Mouse (Mus musculus): Measurements from ENCODE around the gene Dnah2. TPM values are rescaled to one million over a fixed set of nuclear protein-coding genes. Genes with fewer than 3 reads are reported as not detected.

Dnah2 gene
- total and polyA plus RNA-seq, 3 experiments: 0.04 to 0.07 TPM; not detected in 1

GRCm38 (mm10) chr11:69457006-69457579, 91.8 kb downstream of the Dnah2 start:
- DNase-seq (ENCODE audit: low read depth, low spot score): no peak
- Histone ChIP-seq H3K4me3 (ENCODE audit: control insufficient read depth in 1 of 2, insufficient read depth in 1 of 2, low read depth in 2 of 2, low read length in 2 of 2) (no peak overlapping the region), H3K9me3 (replicated peaks; ENCODE audit: insufficient read depth, low read length) (no peaks in the 10 kb centered on the region), H3K36me3 (ENCODE audit: control insufficient read depth in 1 of 2, insufficient read depth in 2 of 2, low read length in 2 of 2) (no peaks in the 10 kb centered on the region), H3K27ac (ENCODE audit: control insufficient read depth, low read depth, low read length) (no peak overlapping the region), H3K4me1 (ENCODE audit: control insufficient read depth in 1 of 2, insufficient read depth in 2 of 2, low read length in 2 of 2) (no peaks in the 10 kb centered on the region), H3K79me2 (ENCODE audit: control insufficient read depth, insufficient read depth, low read length, poor library complexity) (no peaks in the 10 kb centered on the region), H3K9ac (ENCODE audit: control insufficient read depth, low read depth, low read length, poor library complexity, severe bottlenecking) (no peak overlapping the region), H3K27me3 (ENCODE audit: control insufficient read depth in 1 of 2, insufficient read depth in 2 of 2, low read length in 2 of 2) (peaks cover 5 to 20% of the 10 kb centered on the region in 2 experiments)
- TF ChIP-seq TAL1 (IDR thresholded peaks at IDR 0.05; ENCODE audit: low read length): no peak
- no peak for TF ChIP-seq RAD21 (IDR thresholded peaks at IDR 0.05; ENCODE audit: low read depth, low read length)
- no peak for TF ChIP-seq TBP (IDR thresholded peaks at IDR 0.05; ENCODE audit: low read depth, low read length)
- no peak for TF ChIP-seq MAZ (IDR thresholded peaks at IDR 0.05; ENCODE audit: low read depth, low read length)
- TF ChIP-seq MAX (IDR thresholded peaks at IDR 0.05; ENCODE audit: low read length): no peak
- no peak for TF ChIP-seq POLR2AphosphoS5 (IDR thresholded peaks at IDR 0.05; ENCODE audit: borderline replicate concordance, low read depth, low read length)

- no peak overlapping the region for H3K4me3 ChIP-seq (ENCODE audit: control insufficient read depth in 1 of 2, insufficient read depth in 1 of 2, low read depth in 2 of 2, low read length in 2 of 2)
- no peak for DNase-seq (ENCODE audit: low read depth, low spot score)
- peaks cover 7 to 10% of the 10 kb centered on the region in 2 experiments for H3K27me3 ChIP-seq (ENCODE audit: control insufficient read depth in 1 of 2, insufficient read depth in 2 of 2, low read length in 2 of 2)
- H3K9ac ChIP-seq (ENCODE audit: control insufficient read depth, low read depth, low read length, poor library complexity, severe bottlenecking): no peak overlapping the region
- no peaks in the 10 kb centered on the region for H3K4me1 ChIP-seq (ENCODE audit: control insufficient read depth in 1 of 2, insufficient read depth in 2 of 2, low read length in 2 of 2)
- H3K9me3 ChIP-seq (replicated peaks; ENCODE audit: insufficient read depth, low read length): no peaks in the 10 kb centered on the region
- no peaks in the 10 kb centered on the region for H3K79me2 ChIP-seq (ENCODE audit: control insufficient read depth, insufficient read depth, low read length, poor library complexity)
- no peaks in the 10 kb centered on the region for H3K36me3 ChIP-seq (ENCODE audit: control insufficient read depth in 1 of 2, insufficient read depth in 2 of 2, low read length in 2 of 2)
- no peak overlapping the region for H3K27ac ChIP-seq (ENCODE audit: control insufficient read depth, low read depth, low read length)
- TF ChIP-seq GATA1 (IDR thresholded peaks at IDR 0.05; ENCODE audit: low read depth, low read length) (no peak), JUND (IDR thresholded peaks at IDR 0.05; ENCODE audit: low read depth, low read length) (no peak), BHLHE40 (IDR thresholded peaks at IDR 0.05; ENCODE audit: borderline replicate concordance, low read depth, low read length) (no peak), ZKSCAN1 (IDR thresholded peaks at IDR 0.05; ENCODE audit: low read depth, low read length) (no peak), E2F4 (IDR thresholded peaks at IDR 0.05; ENCODE audit: borderline replicate concordance, low read depth, low read length) (no peak), NRF1 (IDR thresholded peaks at IDR 0.05; ENCODE audit: insufficient read depth, low read depth, low read length, poor library complexity, severe bottlenecking) (no peak), POLR2A (IDR thresholded peaks at IDR 0.05; ENCODE audit: control insufficient read depth in 1 of 2, insufficient read depth in 1 of 2, low read depth in 1 of 2, low read length in 2 of 2, poor library complexity in 1 of 2) (no peak), CTCF (IDR thresholded peaks at IDR 0.05 in 2 of 3, conservative IDR thresholded peaks at IDR 0.05 in 1 of 3; ENCODE audit: control insufficient read depth in 1 of 3, insufficient read depth in 1 of 3, low read depth in 2 of 3, low read length in 3 of 3, poor library complexity in 1 of 3, severe bottlenecking in 1 of 3) (no peak), TAL1 (IDR thresholded peaks at IDR 0.05; ENCODE audit: low read length) (no peak), SMC3 (IDR thresholded peaks at IDR 0.05; ENCODE audit: low read depth, low read length) (no peak), ETS1 (IDR thresholded peaks at IDR 0.05; ENCODE audit: low read depth, low read length) (no peak), MYC (IDR thresholded peaks at IDR 0.05; ENCODE audit: low read depth, low read length) (no peak), RAD21 (IDR thresholded peaks at IDR 0.05; ENCODE audit: low read depth, low read length) (no peak), ZMIZ1 (IDR thresholded peaks at IDR 0.05; ENCODE audit: low read depth, low read length) (no peak), GABPA (IDR thresholded peaks at IDR 0.05; ENCODE audit: low read depth, low read length) (no peak), USF1 (IDR thresholded peaks at IDR 0.05; ENCODE audit: low read depth, low read length) (no peak), NELFE (IDR thresholded peaks at IDR 0.05; ENCODE audit: low read depth, low read length) (no peak), KAT2A (conservative IDR thresholded peaks at IDR 0.05; ENCODE audit: low read depth, low read length) (no peak), USF2 (IDR thresholded peaks at IDR 0.05; ENCODE audit: borderline replicate concordance in 1 of 2, insufficient read depth in 1 of 2, low read depth in 1 of 2, low read length in 2 of 2) (no peak), MAX (IDR thresholded peaks at IDR 0.05; ENCODE audit: low read length) (no peak)
Measured at GRCm38 (mm10) chr11:69452114-69452867, 96.6 kb downstream of the Dnah2 start.

Data from MEL (cell line).